8 mouse cellular contexts compared by ENCODE assay signal in the genomic region with DNA sequence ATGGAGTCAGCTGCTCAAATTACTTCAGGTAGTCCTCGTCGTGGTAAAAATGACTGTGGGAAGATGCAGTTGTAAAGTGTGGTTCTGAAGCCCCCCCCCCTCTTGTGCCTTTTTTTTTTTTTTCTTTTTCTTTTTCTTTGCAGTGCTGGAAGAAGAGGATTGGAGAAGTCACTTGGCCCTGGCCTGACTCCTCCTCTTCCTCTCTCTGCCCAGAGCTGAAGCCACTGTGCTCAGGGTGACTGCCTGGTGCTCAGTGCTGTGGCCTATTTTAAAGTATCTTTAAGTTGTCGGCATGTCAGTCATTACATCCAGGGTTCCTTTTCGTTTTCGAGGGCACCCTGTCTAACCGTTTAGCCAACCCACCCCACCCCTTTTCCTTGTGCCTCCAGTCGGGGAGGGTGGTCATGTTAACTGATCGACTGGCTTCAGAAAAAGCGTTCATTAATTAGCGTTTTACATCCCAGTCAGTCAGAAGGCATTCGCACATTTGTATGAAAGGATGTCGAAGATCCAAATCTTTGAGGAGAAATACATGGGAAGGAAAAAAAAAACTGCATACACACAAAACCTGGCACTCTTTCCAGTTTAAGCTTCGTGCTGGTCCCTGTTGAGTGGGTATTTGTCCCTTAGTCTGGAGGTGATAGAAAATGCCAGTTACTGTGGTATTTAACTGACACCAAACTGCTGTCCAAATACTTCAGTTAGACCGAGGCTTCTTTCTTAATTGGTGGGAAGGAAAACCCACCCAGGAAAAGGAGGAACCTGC.
A peak's percentile ranks its signal among the peaks of the same experiment; 100 is the strongest.
DNase-seq lines count a peak whose midpoint lies in the region; ATAC-seq and TF ChIP-seq lines count a peak whose summit lies in the region.

No protein-coding gene starts in this region.

- peak overlapping the region; percentile 38 for H3K4me3 ChIP-seq in heart, embryonic 11.5 days (ENCODE audit: low read depth, low read length)
- H3K4me3 ChIP-seq in bone marrow, adult 2 months (replicated peaks; ENCODE audit: control insufficient read depth, low read depth, low read length), result peak overlapping the region; percentile 75

- peak overlapping the region; percentile 72 for H3K9ac ChIP-seq in heart, embryonic 11.5 days (ENCODE audit: low read depth, low read length)

- WGBS in heart, embryonic 11.5 days (ENCODE audit: insufficient replicate concordance), result 29% methylated on average over 14 of the region's 14 CpGs
- WGBS in bone marrow, adult 2 months, result 5% methylated on average over 14 of the region's 14 CpGs

- TF ChIP-seq POLR2A in bone marrow, adult 2 months (IDR thresholded peaks at IDR 0.05; ENCODE audit: borderline replicate concordance, control insufficient read depth, low read depth, low read length), result peak; percentile 8; the same call in 1 of the 2 replicates

- TF ChIP-seq CTCF in bone marrow, adult 2 months (IDR thresholded peaks at IDR 0.05; ENCODE audit: control insufficient read depth, insufficient read depth, low read length), result no peak

- no peak for DNase-seq in heart, postnatal 4 days
- peak; percentile 47 for DNase-seq in lung, postnatal 36 days
- no peak for DNase-seq in gastrocnemius, adult 8-10 months (ENCODE audit: low spot score in 2 of 2)
- DNase-seq in cerebellum, postnatal 10 days, result no peak

- H3K36me3 ChIP-seq in heart, embryonic 11.5 days (ENCODE audit: control insufficient read depth, insufficient read depth, low read length), result no peaks in the 10 kb centered on the region

- peaks cover 44% of the 10 kb centered on the region for H3K4me1 ChIP-seq in heart, embryonic 11.5 days (ENCODE audit: control insufficient read depth, insufficient read depth, low read length)
- peaks cover 6% of the 10 kb centered on the region for H3K4me1 ChIP-seq in bone marrow, adult 2 months (ENCODE audit: control insufficient read depth, insufficient read depth, low read length)

- H3K9me3 ChIP-seq in heart, embryonic 11.5 days (replicated peaks; ENCODE audit: control insufficient read depth, low read length), result no peaks in the 10 kb centered on the region

- no peaks in the 10 kb centered on the region for H3K27me3 ChIP-seq in heart, embryonic 11.5 days (ENCODE audit: control insufficient read depth, insufficient read depth, low read length)

- no peak for ATAC-seq in heart, embryonic 11.5 days (replicated peaks; ENCODE audit: insufficient number of reproducible peaks, low FRiP score, low TSS enrichment)
- peak; percentile 58 for ATAC-seq in hematopoietic stem cell, adult 5-6 weeks (replicated peaks in 1 of 2; ENCODE audit: insufficient read depth in 1 of 2, low FRiP score in 2 of 2, low TSS enrichment in 1 of 2, low read depth in 1 of 2, poor library complexity in 2 of 2, severe bottlenecking in 2 of 2)
- ATAC-seq in frontal cortex, adult (ENCODE audit: low TSS enrichment), result no peak

- peak overlapping the region; percentile 71 for H3K4me2 ChIP-seq in heart, embryonic 11.5 days

- peak overlapping the region; percentile 78 for H3K27ac ChIP-seq in heart, embryonic 11.5 days (ENCODE audit: low read depth, low read length)
- H3K27ac ChIP-seq in bone marrow, adult 2 months (ENCODE audit: control insufficient read depth, insufficient read depth, low read depth, low read length, poor library complexity), result peak overlapping the region; percentile 86

Comparison
In these comparisons a context has a peak if more than half of its experiments do, and no peak if none do; other contexts are left out.
1. ATAC-seq: peak in hematopoietic stem cell, adult 5-6 weeks (2 of 2); none in heart, embryonic 11.5 days (single experiment) and frontal cortex, adult (single experiment).